Mouse (Mus musculus): ENCODE results near the gene Stk35. TPM values are rescaled to one million over a fixed set of nuclear protein-coding genes. Genes with fewer than 3 reads are reported as not detected.

The Stk35 gene
- total RNA-seq (2021), result 10 to 100 TPM; 28.0 to 33.5 TPM
- long read RNA-seq, experiment 1, partial matches to known transcripts, result 0 of 2 reads
- long read RNA-seq, experiment 1, other reads (novel, unspliced or antisense), result 2 of 2 reads
- long read RNA-seq, experiment 2, partial matches to known transcripts, result 0 of 2 reads
- long read RNA-seq, experiment 2, other reads (novel, unspliced or antisense), result 0 of 2 reads

- TF ChIP-seq CTCF (conservative IDR thresholded peaks at IDR 0.05), result peak; percentile 49
- peak; percentile 79 to 87 for DNase-seq (ENCODE audit: low spot score in 2 of 2)
- Histone ChIP-seq H3K27ac (peak within 1 kb of the TSS; percentile 97), H3K4me3 (peak within 1 kb of the TSS; percentile 86)
Observed at GRCm38 (mm10) chr2:129800271-129800903, at the start of gene Stk35. Stk35 (plus strand) TSS chr2:129800517.

GRCm38 (mm10) chr2:129782046-129782445 is 18.3 kb upstream of the Stk35 start:
- Histone ChIP-seq H3K27ac (no peak overlapping the region), H3K4me3 (no peak overlapping the region)
- no peak for TF ChIP-seq CTCF (conservative IDR thresholded peaks at IDR 0.05)
- no peak for DNase-seq (ENCODE audit: low spot score in 2 of 2)

GRCm38 (mm10) chr2:129796501-129796900 is 3.8 kb upstream of the Stk35 start:
- H3K27ac ChIP-seq, result no peak overlapping the region
- no peak overlapping the region for H3K4me3 ChIP-seq
- no peak for DNase-seq (ENCODE audit: low spot score in 2 of 2)
- no peak for TF ChIP-seq CTCF (conservative IDR thresholded peaks at IDR 0.05)

- Histone ChIP-seq H3K27ac (no peak overlapping the region), H3K4me3 (no peak overlapping the region)
- TF ChIP-seq CTCF (conservative IDR thresholded peaks at IDR 0.05), result no peak
- DNase-seq (ENCODE audit: low spot score in 2 of 2), result no peak
Observed at GRCm38 (mm10) chr2:129797709-129798108, 2.6 kb upstream of the Stk35 start.

- Histone ChIP-seq H3K4me3 (no peak overlapping the region), H3K27ac (no peak overlapping the region)
- no peak for TF ChIP-seq CTCF (conservative IDR thresholded peaks at IDR 0.05)
- no peak for DNase-seq (ENCODE audit: low spot score in 2 of 2)
Observed at GRCm38 (mm10) chr2:129798410-129798809, 1.9 kb upstream of the Stk35 start.

- Histone ChIP-seq H3K27ac (peak overlapping the region; percentile 97), H3K4me3 (peak overlapping the region; percentile 86)
- DNase-seq (ENCODE audit: low spot score in 2 of 2), result peak in 1 of 2 experiments; percentile 16
- no peak for TF ChIP-seq CTCF (conservative IDR thresholded peaks at IDR 0.05)
Observed at GRCm38 (mm10) chr2:129800904-129801230, 550 bp downstream of the Stk35 start.

GRCm38 (mm10) chr2:129801231-129802029 is 1.1 kb downstream of the Stk35 start:
- Histone ChIP-seq H3K27ac (peak overlapping the region; percentile 97), H3K4me3 (peak overlapping the region; percentile 86)
- peak; percentile 87 to 94 for DNase-seq (ENCODE audit: low spot score in 2 of 2)
- peak; percentile 35 for TF ChIP-seq CTCF (conservative IDR thresholded peaks at IDR 0.05)

GRCm38 (mm10) chr2:129805486-129805885 is 5.2 kb downstream of the Stk35 start:
- no peak for TF ChIP-seq CTCF (conservative IDR thresholded peaks at IDR 0.05)
- Histone ChIP-seq H3K4me3 (no peak overlapping the region), H3K27ac (no peak overlapping the region)
- DNase-seq (ENCODE audit: low spot score in 2 of 2), result no peak

- Histone ChIP-seq H3K27ac (no peak overlapping the region), H3K4me3 (no peak overlapping the region)
- no peak for TF ChIP-seq CTCF (conservative IDR thresholded peaks at IDR 0.05)
- DNase-seq (ENCODE audit: low spot score in 2 of 2), result no peak
Observed at GRCm38 (mm10) chr2:129806486-129806885, 6.2 kb downstream of the Stk35 start.

GRCm38 (mm10) chr2:129810563-129810962 is 10.2 kb downstream of the Stk35 start:
- DNase-seq (ENCODE audit: low spot score in 2 of 2), result no peak
- no peak for TF ChIP-seq CTCF (conservative IDR thresholded peaks at IDR 0.05)
- no peak overlapping the region for H3K4me3 ChIP-seq
- H3K27ac ChIP-seq, result no peak overlapping the region

- no peak for TF ChIP-seq CTCF (conservative IDR thresholded peaks at IDR 0.05)
- H3K27ac ChIP-seq, result no peak overlapping the region
- no peak for DNase-seq (ENCODE audit: low spot score in 2 of 2)
- H3K4me3 ChIP-seq, result no peak overlapping the region
Observed at GRCm38 (mm10) chr2:129814033-129814432, 13.7 kb downstream of the Stk35 start.

GRCm38 (mm10) chr2:129815076-129815475 is 14.8 kb downstream of the Stk35 start:
- TF ChIP-seq CTCF (conservative IDR thresholded peaks at IDR 0.05), result no peak
- no peak for DNase-seq (ENCODE audit: low spot score in 2 of 2)
- no peak overlapping the region for H3K4me3 ChIP-seq
- H3K27ac ChIP-seq, result no peak overlapping the region

GRCm38 (mm10) chr2:129817603-129818257 is 17.4 kb downstream of the Stk35 start:
- no peak for DNase-seq (ENCODE audit: low spot score in 2 of 2)
- H3K4me3 ChIP-seq, result no peak overlapping the region
- TF ChIP-seq CTCF (conservative IDR thresholded peaks at IDR 0.05), result no peak
- no peak overlapping the region for H3K27ac ChIP-seq

Data from layer of hippocampus, adult 2 months (tissue).